Mouse (Mus musculus) layer of hippocampus, adult 18-20 months (tissue): Measurements from ENCODE around the gene Ripk1. TPM values are rescaled to one million over a fixed set of nuclear protein-coding genes. Genes with fewer than 3 reads are reported as not detected.
"Not testable (repeated sequence)": the region's sequence is repeated elsewhere in the genome, so short reads cannot be mapped to it uniquely, and the experiment has no call there.

Experiments used
- DNase-seq, 2 experiments: peaks; one replicate each; pipeline ENCODE4 v3.0.0; 2022; ENCODE audit warnings: low spot score in 2 of 2
- total RNA-seq, 2 experiments: library from RNA; stranded (reverse); gene quantifications; 2 replicates each; pipeline ENCODE4 v1.2.3; 2021

Ripk1 gene
- total RNA-seq, 2 experiments from 2014 or later, result 6.2 to 6.6 TPM

DNA sequence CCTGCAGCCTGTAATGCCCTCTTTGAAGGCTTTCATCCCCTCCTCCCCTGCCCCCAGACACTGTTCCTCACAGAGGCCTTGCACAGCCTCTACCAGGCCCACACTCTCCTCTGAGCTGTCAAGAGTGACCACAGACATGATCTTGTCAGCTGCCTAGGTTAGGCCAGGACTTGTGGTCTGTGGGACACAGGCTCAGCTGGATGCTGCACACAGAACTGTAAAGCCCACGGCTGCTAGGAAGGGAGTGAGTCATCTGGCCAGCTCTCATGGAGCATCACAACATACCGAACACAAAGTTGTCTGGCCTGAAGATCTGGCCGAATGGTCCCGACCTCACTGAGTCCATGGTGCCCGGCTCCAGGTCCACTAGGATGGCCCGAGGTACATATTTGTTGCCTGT lies 73.7 kb downstream of the Ripk1 start:
- DNase-seq, result not testable (repeated sequence)

DNA sequence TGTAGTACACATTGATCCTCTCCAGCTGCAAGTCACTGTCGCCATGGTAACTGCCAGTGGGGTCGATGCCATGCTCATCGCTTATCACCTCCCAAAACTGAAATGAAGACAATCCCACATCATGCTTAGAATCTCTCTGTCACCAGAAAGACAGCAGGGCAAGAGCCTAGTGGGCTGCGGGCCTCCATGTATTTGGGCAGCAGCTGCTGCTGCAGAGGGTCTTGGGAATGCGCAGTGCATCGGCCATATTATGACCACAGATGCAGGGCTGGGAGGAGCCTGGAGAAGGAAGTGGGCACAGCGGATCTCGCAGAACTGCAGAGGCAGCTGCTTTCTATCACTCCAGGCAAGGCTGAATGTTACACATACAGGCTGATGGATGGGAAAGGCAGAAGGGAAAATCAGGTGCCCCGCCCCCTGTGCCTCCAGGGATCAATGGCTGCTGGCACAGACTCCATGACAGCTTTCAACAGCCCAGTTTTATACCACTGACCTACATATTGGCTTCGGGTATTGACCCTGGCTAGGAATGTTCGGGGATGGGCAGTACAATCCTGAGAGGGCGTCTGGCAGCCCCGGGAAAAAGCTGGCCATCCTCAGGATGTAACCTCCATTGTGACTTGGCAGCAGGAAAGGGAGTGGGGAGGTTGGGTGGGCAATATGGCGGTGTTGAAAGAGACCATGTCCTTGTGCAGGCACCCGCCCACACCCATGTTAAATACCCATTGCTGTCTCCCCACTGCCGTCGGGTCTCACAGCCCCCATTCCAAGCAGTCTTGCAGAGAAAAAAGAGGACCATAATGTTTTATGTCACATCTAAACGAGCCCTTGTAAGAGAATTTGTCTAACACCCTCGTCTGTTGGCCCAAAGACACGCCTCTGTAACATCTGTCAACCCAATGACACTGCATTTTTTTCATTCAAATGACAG lies 74.7 kb downstream of the Ripk1 start:
- DNase-seq, result peak; percentile 64 to 74

DNA sequence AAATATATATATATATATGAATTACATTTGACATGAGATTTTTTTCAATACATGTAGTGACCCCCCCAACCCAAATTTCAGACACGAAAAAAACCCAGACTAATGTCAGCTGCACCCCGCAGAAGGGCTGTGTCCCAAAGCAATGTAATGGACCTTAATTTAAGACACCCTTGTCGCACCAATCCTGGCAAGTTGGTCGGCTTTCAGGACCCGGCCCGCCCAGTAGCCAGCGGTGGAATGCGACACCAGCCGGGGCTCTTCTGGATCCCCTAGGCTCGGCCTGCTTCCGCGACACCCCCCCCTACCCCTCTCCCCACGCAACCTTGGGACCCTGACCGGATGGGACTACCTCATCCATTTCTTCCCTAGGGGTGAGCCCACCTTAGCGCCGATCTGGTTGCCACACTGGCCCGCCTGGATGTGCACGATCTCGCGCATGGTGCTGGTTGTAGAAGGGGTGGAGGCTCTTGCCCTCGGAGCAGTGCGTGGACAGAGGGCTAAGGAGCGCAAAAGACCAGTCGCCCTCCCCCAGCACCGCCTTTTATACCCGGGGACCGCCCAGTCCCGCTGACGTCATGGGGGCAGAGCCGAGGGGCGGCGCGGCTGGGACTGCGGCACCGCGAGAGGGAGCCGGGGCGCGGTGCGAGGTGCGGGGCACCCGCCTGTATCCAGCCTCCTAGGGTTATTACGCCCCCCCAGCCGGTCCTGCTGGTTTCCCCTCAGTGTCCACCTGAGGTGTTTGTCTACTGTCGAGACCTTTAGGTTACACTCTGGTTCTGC lies 75.5 kb downstream of the Ripk1 start, which contains the start of gene Tubb2a:
TSS of gene Tubb2a (minus strand) at position 516 of the 780 bp plus-strand sequence.
- peak; percentile 89 to 92 for DNase-seq

DNA sequence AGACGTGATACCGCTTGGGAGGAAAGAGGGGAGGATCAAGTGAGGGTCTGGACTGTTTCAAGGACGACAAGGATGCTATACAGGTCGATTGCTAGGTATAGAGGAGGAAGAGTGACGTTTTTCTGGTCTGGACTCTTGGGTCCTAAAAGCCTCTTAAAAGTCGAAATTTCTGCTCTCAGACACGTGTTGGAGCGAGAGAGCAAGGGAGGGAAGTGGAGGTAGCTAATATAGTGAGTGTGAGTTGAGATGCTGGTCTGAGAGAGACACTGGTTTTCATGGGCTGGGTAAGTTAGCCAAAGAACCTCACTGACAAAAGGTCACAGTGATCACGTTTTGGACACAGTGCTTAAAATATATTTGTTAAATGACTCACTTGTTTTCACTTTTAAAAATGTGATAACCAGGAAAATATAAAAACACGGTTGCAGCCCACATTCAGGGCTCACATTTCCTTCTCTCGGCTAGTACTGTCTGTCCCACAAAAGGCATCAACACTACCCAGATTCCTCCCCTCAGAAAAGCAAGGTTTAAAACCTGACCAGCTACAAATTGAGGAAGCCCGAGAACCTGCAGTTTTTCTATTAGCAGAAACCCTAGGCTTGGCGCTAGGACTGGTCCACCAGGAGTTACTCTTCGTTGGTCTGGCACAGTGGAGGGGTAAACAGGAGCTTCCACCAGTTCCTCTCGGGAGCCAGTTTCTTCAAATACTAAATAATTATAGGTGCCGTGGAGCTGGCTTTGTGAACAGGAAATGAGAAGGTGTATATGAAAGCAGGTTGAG lies 76.5 kb downstream of the Ripk1 start:
- DNase-seq, result no peak

DNA sequence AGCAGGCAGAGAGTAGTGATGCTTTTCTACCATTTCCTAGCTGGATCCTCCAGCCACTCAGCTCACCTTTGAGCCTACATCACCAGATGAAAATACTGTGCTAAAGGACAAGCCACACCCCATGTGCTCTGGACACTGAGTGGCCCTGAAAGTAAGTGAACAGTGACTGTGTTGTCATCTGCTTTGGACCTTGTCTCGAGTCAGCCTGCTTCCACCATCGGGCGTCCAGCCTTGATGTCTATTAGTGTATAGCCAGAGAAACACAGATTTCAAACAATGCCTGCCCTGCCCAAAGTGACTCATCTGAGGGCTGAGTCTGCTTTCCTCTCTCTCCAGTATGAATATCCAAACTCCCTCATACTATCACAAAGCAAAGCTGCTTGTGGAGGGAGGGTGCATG lies 77.6 kb downstream of the Ripk1 start:
- DNase-seq, result no peak

DNA sequence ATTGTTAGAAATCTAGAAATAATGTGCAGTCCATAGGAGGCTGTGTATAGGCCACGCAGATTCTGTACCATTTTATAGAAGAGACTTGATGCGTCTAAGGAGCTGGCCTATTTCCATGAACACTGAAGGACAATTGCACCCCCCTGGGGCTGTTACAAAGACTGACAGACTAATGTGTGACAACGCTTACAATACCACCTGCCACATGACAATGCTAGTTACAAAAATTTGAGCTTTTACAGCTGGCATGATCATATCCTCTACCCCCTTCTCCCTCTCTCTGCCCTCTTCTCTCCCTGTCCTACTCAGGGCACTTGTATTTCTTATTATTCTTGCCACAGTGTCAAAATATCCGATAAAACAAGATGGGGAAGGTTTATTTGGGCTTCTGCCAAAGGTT lies 79.8 kb downstream of the Ripk1 start:
- no peak for DNase-seq

DNA sequence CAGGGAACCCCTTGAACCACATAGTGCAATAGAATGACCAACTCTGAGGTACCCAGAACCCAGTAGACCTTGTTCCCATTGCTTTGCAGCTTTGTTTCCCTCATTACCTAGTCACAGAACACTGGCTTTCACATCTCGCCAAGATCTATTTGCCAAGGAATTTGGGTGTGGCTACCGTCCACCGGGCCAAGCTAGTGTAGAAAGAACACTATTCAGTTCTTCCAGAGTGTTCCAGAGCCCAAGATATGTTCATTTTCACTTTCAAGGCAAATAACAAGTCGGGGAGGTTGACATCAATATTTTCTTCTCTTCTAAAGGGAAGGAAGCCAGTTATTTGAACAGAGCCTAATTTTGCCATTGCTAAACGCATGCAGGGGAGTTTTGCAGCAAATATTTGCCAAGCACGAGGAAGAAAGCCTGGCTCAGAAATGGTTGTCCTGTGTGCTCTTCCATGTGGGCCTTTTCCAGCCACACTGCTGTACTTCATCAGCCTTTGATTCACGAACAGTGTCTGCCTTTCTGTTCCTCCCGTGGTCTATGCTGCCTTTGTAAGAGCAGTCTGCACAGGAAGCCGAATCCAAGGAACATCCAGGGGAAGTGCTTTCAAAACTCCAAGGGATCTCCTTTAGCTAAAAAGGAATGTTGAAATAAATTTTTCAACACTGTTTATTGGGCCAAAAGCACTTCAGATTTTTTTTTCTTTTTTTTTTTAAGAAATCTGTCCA lies 82.0 kb downstream of the Ripk1 start:
- DNase-seq, result peak in 1 of 2 experiments; percentile 36

Other genes with a start within 250 kb of the Ripk1 start
- not detected for gene Serpinb6e, start 159.0 kb upstream of the Ripk1 start, total RNA-seq
- gene Serpinb6c, start 96.7 kb upstream of the Ripk1 start, total RNA-seq, result under 1 TPM; 0.25 to 0.47 TPM
- 1 to 10 TPM; 6.9 to 8.6 TPM for gene Nqo2, start 37.7 kb upstream of the Ripk1 start, total RNA-seq
- gene Serpinb6a, start 431 bp downstream of the Ripk1 start, total RNA-seq, result 10 to 100 TPM; 40.4 to 51.1 TPM
- 10 to 100 TPM; 52.0 to 56.0 TPM for gene Bphl, start 35.2 kb downstream of the Ripk1 start, total RNA-seq
- 100 to 1,000 TPM; 919 to 955 TPM for gene Tubb2a, start 75.6 kb downstream of the Ripk1 start, total RNA-seq
- 100 to 1,000 TPM; 192 to 215 TPM for gene Tubb2b, start 128.1 kb downstream of the Ripk1 start, total RNA-seq
- 10 to 100 TPM; 24.9 to 29.2 TPM for gene Psmg4, start 160.6 kb downstream of the Ripk1 start, total RNA-seq